Mouse (Mus musculus) lung, adult 2 months (tissue): ENCODE measurements around the gene Man1c1. TPM values are rescaled to one million over a fixed set of nuclear protein-coding genes. Genes with fewer than 3 reads are reported as not detected.

Source experiments
- DNase-seq: peaks from one replicate; pipeline ENCODE4 v3.0.0; 2022
- H3K4me1 ChIP-seq: fragments of 200-500 bp; 2 replicates; pipeline ENCODE4 v1.6.1; 2011; ENCODE audit warnings: low read length; ENCODE audit not compliant: control insufficient read depth, insufficient read depth
- H3K4me3 ChIP-seq: fragments of 200-500 bp; replicated peaks from 2 replicates; pipeline ENCODE3; 2011; ENCODE audit warnings: low read depth, mild to moderate bottlenecking, control low read depth, low read length; ENCODE audit errors: extremely low read depth
- CTCF ChIP-seq: fragments of 200-500 bp; IDR thresholded peaks from 2 replicates; pipeline ENCODE4 v1.5.1; 2011; ENCODE audit warnings: mild to moderate bottlenecking, low read length, control low read depth; ENCODE audit not compliant: insufficient read depth
- POLR2A ChIP-seq: fragments of 200-500 bp; IDR thresholded peaks from 2 replicates; pipeline ENCODE4 v1.6.1; 2011; ENCODE audit warnings: low read depth, mild to moderate bottlenecking, control low read depth, low read length, borderline replicate concordance; ENCODE audit errors: extremely low read depth
- WGBS: fragments of 180-500 bp; shearing (Covaris S2); methylation state at CpG from one replicate; pipeline ENCODE4 v1.1.7; 2018; 5-methylcytosine and 5-hydroxymethylcytosine counted together
- polyA plus RNA-seq: library from polyadenylated mRNA; depleted of rRNA; stranded (reverse); fragments of >200 nt; gene quantifications from 2 replicates; pipeline ENCODE4 v1.2.3, GENCODE M21; 2012

Man1c1 gene
- polyA plus RNA-seq, 1 experiment = 15.7 TPM

- peak; percentile 79 for DNase-seq
- WGBS = under 1% methylated on average over 55 of the region's 57 CpGs
- no peak for TF ChIP-seq CTCF
- peak; percentile 35; the same call in 1 of the 2 replicates for TF ChIP-seq POLR2A
- no peaks in the 10 kb centered on the region; the same call in 1 of the 2 replicates for H3K4me1 ChIP-seq
- H3K4me3 ChIP-seq = peak overlapping the region; percentile 88
Measured at GRCm38 (mm10) chr4:134534124-134534886, 169.8 kb downstream of the Man1c1 start.

DNA sequence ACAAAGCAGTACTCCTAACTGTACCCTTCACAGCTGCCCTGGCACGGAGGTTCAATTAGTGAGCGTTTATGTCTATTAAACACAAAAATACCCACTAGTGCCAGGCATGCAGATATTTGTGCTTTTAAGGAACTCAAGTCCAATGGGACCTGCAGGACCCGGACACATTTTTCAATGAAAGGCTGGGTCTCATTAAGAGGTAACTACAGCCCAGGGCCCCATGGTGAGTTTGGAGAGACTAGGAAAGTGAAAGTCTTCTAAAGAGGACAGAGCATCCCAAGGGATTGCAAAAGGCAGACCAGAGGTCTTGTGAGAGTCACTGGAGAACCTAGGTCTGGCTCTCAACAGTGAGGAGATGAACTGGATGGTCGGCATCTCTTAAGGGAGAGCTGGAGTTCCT lies 170.7 kb downstream of the Man1c1 start:
- 75% methylated on average over 4 of the region's 4 CpGs for WGBS
- Histone ChIP-seq H3K4me3 (no peak overlapping the region), H3K4me1 (no peaks in the 10 kb centered on the region; the same call in 1 of the 2 replicates)
- DNase-seq = no peak
- TF ChIP-seq POLR2A = no peak
- TF ChIP-seq CTCF = no peak

DNA sequence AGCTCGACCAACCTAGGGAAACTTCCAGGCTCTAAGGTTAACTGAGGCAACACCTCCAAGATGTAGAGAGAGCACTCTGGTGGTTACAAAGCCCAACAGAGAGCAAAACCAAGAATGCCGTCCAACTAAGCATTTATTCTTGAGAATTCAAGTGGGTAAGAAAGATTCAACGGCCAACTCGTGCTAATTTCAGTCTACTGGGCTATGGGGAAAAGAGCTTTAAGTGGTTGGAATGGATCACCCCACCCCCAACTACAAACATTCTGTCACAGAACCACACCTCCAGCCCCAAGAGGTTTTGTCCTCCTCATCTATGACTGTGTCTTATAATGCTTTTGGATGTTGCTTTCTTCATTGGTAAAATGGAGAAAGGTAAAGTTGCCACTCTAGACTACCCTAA lies 171.2 kb downstream of the Man1c1 start:
- Histone ChIP-seq H3K4me1 (no peaks in the 10 kb centered on the region; the same call in 1 of the 2 replicates), H3K4me3 (no peak overlapping the region)
- 68% methylated on average over 4 of the region's 4 CpGs for WGBS
- TF ChIP-seq POLR2A (no peak), CTCF (no peak)
- DNase-seq = no peak

GRCm38 (mm10) chr4:134526220-134526619 lies 177.9 kb downstream of the Man1c1 start:
- TF ChIP-seq POLR2A (no peak), CTCF (no peak)
- Histone ChIP-seq H3K4me3 (no peak overlapping the region), H3K4me1 (no peaks in the 10 kb centered on the region)
- DNase-seq = no peak
- 74% methylated on average over 5 of the region's 5 CpGs for WGBS

DNA sequence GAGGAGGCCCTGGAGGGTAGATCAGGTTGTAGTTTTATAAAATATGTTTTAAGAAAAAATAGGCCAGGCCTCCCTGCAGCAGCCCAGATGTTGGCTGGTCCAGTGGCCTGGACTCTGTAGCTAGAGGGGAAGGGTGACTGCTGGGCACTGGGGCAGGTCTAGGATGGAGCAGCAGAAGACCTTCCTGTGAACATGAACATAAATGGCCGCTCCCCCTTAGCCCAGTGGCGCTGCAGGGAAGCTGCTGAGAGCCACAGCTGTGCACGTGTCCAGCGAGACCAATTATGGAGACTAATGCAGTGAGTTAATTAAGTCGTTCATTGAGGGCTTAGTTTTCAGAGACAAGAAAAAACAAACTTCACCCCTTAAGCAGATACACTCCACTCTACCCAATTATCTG lies 178.3 kb downstream of the Man1c1 start:
- TF ChIP-seq CTCF (no peak), POLR2A (no peak)
- WGBS = 80% methylated on average over 5 of the region's 5 CpGs
- H3K4me3 ChIP-seq = no peak overlapping the region
- no peaks in the 10 kb centered on the region for H3K4me1 ChIP-seq
- no peak for DNase-seq

DNA sequence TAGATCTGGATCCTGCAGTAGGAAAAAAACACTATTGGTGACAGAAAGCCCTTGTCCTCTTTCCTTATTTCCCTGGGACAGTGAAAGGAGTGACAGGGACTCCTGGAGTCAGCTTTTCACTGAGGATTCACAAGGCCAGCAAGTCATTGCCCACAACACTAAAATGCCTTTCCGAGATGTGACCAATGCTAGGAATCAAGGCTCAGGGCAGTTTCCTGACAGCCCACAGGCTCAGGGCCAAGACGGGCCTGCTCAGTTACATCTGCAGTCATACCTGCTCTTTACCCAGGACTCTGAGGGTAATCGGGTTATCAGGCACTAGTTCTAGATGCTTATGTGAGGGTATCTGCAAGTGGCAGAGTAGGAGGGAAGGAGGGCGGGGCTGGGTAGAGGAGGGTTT lies 180.6 kb downstream of the Man1c1 start:
- 79% methylated on average over 4 of the region's 4 CpGs for WGBS
- DNase-seq = no peak
- TF ChIP-seq POLR2A = no peak

GRCm38 (mm10) chr4:134519281-134519680 lies 184.8 kb downstream of the Man1c1 start:
- TF ChIP-seq CTCF (no peak), POLR2A (no peak)
- Histone ChIP-seq H3K4me1 (no peaks in the 10 kb centered on the region), H3K4me3 (no peak overlapping the region)
- no peak for DNase-seq

More for the DNA sequence above, 180.6 kb downstream of the Man1c1 start:
- no peaks in the 10 kb centered on the region for H3K4me1 ChIP-seq
- H3K4me3 ChIP-seq = no peak overlapping the region

GRCm38 (mm10) chr4:134518541-134518940 lies 185.5 kb downstream of the Man1c1 start:
- WGBS = 82% methylated on average over 4 of the region's 4 CpGs
- H3K4me3 ChIP-seq = no peak overlapping the region
- no peaks in the 10 kb centered on the region for H3K4me1 ChIP-seq
- DNase-seq = no peak
- TF ChIP-seq POLR2A (no peak), CTCF (no peak)

DNA sequence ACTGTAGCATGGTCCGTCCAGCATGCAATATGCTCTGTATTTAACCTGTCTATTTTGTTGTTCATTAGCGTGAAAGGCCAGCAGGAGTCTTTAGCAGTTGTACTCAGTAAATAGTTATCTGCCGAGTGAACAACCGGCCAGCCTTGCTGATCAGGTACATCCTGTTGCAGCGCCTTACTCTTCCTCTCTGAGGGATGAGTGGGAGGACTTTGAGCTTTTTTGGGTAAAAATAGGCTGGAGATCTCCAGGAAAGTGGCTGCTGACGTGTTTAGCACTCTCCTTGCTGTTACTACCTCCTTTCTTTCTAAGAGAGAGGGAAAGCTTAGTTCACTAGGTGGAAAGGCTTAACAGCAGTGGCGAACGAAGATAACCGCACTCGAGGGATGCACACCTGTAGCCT lies 186.4 kb downstream of the Man1c1 start:
- WGBS = 84% methylated on average over 10 of the region's 10 CpGs
- Histone ChIP-seq H3K4me1 (no peaks in the 10 kb centered on the region), H3K4me3 (no peak overlapping the region)
- TF ChIP-seq POLR2A = no peak
- TF ChIP-seq CTCF = no peak
- no peak for DNase-seq

DNA sequence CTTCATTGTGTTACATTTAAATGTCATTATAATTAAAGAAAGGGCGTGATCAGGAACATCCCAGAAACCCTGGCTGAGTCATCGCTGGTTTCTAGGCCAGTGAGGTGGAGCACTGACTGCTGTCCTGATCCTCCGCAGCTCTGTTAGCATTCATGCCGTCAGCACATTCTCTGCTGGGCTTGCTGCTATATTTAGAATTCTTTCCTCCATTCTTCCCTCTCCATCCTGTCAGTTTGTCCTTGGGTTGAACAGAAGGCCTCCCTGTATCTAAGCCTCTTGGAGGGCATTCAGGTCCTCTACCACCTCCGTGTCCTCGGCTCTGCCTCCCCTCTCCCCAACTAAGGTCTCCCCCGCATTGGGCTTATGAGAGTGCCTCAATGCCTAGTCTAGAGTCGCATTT lies 187.1 kb downstream of the Man1c1 start:
- WGBS = 55% methylated on average over 8 of the region's 8 CpGs
- no peak for DNase-seq
- Histone ChIP-seq H3K4me3 (no peak overlapping the region), H3K4me1 (no peaks in the 10 kb centered on the region)
- TF ChIP-seq POLR2A (no peak), CTCF (no peak)
